Mouse (Mus musculus) liver, embryonic 14.5 days (tissue): ENCODE data around the gene Zfp511. TPM values are rescaled to one million over a fixed set of nuclear protein-coding genes. Genes with fewer than 3 reads are reported as not detected.
A peak's percentile ranks its signal among the peaks of the same experiment; 100 is the strongest.

ENCODE experiments used
- ATAC-seq: fragments of 200-750 bp; cut with Nextera tagmentation; 2 replicates; pipeline ENCODE4 v1.8.0; 2017; ENCODE audit warnings: moderate number of reproducible peaks, mild to moderate bottlenecking, moderate library complexity; ENCODE audit not compliant: insufficient read depth
- DNase-seq, 3 experiments: peaks; one replicate each; pipeline ENCODE4 v3.0.0-alpha.2; 2012 to 2013; ENCODE audit warnings: low read depth in 3 of 3, low spot score in 3 of 3
- H3K27ac ChIP-seq: fragments of 300-500 bp; sonication (generic); 2 replicates; pipeline ENCODE4 v1.5.1; 2014; ENCODE audit warnings: moderate library complexity, mild to moderate bottlenecking, control low read depth, inconsistent platforms
- H3K27me3 ChIP-seq: fragments of 300-500 bp; sonication (generic); 2 replicates; pipeline ENCODE4 v1.6.1; 2014; ENCODE audit warnings: mild to moderate bottlenecking, low read length, moderate library complexity; ENCODE audit not compliant: control insufficient read depth, insufficient read depth
- H3K36me3 ChIP-seq: fragments of 300-500 bp; sonication (generic); replicated peaks from 2 replicates; pipeline ENCODE4 v1.6.1; 2014; ENCODE audit warnings: low read depth; ENCODE audit not compliant: control insufficient read depth, insufficient read depth
- H3K4me1 ChIP-seq, 2 experiments: fragments of 200-500 bp in 1 of 2; fragments of 300-500 bp in 1 of 2; sonication (generic) in 1 of 2; replicated peaks; 2 replicates each; pipeline ENCODE4 v1.6.1; 2012 to 2014; ENCODE audit warnings: antibody characterized with exemption in 1 of 2, inconsistent platforms in 1 of 2, low read length in 1 of 2; ENCODE audit not compliant: control insufficient read depth in 2 of 2, insufficient read depth in 2 of 2
- H3K4me2 ChIP-seq: fragments of 300-500 bp; sonication (generic); 2 replicates; pipeline ENCODE4 v1.6.1; 2014; ENCODE audit warnings: low read depth, mild to moderate bottlenecking, control low read depth, moderate library complexity
- H3K4me3 ChIP-seq, 2 experiments: fragments of 200-500 bp in 1 of 2; fragments of 300-500 bp in 1 of 2; sonication (generic) in 1 of 2; 2 replicates each; pipeline ENCODE4 v1.5.1; 2012 to 2014; ENCODE audit warnings: low read depth in 2 of 2, low read length in 2 of 2, mild to moderate bottlenecking in 2 of 2, control low read depth in 1 of 2, inconsistent platforms in 1 of 2, moderate library complexity in 1 of 2; ENCODE audit not compliant: insufficient read depth in 1 of 2
- H3K9ac ChIP-seq: fragments of 300-500 bp; sonication (generic); replicated peaks from 2 replicates; pipeline ENCODE4 v1.6.1; 2014; ENCODE audit warnings: mild to moderate bottlenecking, control low read depth, moderate library complexity
- H3K9me3 ChIP-seq: fragments of 300-500 bp; sonication (generic); 2 replicates; pipeline ENCODE4 v1.6.1; 2016; ENCODE audit warnings: low read length, mixed read lengths; ENCODE audit not compliant: control insufficient read depth
- CTCF ChIP-seq: IDR thresholded peaks from 2 replicates; pipeline ENCODE4 v1.5.1; 2016; ENCODE audit warnings: antibody characterized with exemption, low read depth, control low read depth
- EP300 ChIP-seq: IDR thresholded peaks from 2 replicates; pipeline ENCODE4 v1.6.1; 2016; ENCODE audit warnings: antibody characterized with exemption, low read depth
- WGBS: fragments of 180-500 bp; shearing (Covaris S2); extraction: QIAGEN DNeasy Blood & Tissue Kit; methylation state at CpG from one replicate; pipeline ENCODE4 v1.1.7; 2014; ENCODE audit not compliant: insufficient replicate concordance; 5-methylcytosine and 5-hydroxymethylcytosine counted together
- polyA plus RNA-seq, 2 experiments: library from polyadenylated mRNA; depleted of rRNA in 1 of 2; stranded (reverse) in 1 of 2; unstranded in 1 of 2; fragments of >200 nt; fragmentation: Nextera tagmentation in 1 of 2; extraction: Ambion mirVana in 1 of 2; gene quantifications; 2 replicates each; pipeline versions ENCODE4 v1.2.1 to v1.2.3; 2012 to 2014

Zfp511 gene
- polyA plus RNA-seq, 2 experiments, result 16.9 to 25.6 TPM

GRCm38 (mm10) chr7:140057413-140058407 is 21.5 kb downstream of the Zfp511 start:
- DNase-seq (no peak), ATAC-seq (no peak)
- no peak for TF ChIP-seq CTCF
- WGBS, result 3% methylated on average over 53 of the region's 53 CpGs
- peak overlapping the region; percentile 37 for H3K4me2 ChIP-seq
- no peaks in the 10 kb centered on the region for H3K36me3 ChIP-seq
- H3K9ac ChIP-seq, result no peak overlapping the region
- H3K27ac ChIP-seq, result no peak overlapping the region
- H3K4me3 ChIP-seq, result no peak overlapping the region
- no peaks in the 10 kb centered on the region for H3K4me1 ChIP-seq
- H3K9me3 ChIP-seq, result no peaks in the 10 kb centered on the region
- peaks cover 70% of the 10 kb centered on the region for H3K27me3 ChIP-seq

GRCm38 (mm10) chr7:140058528-140058927 is 22.3 kb downstream of the Zfp511 start:
- DNase-seq (no peak), ATAC-seq (no peak)
- no peak overlapping the region for H3K4me2 ChIP-seq
- H3K27ac ChIP-seq, result no peak overlapping the region
- no peaks in the 10 kb centered on the region for H3K9me3 ChIP-seq
- TF ChIP-seq EP300 (no peak), CTCF (no peak)
- H3K36me3 ChIP-seq, result no peaks in the 10 kb centered on the region
- H3K9ac ChIP-seq, result no peak overlapping the region
- H3K4me1 ChIP-seq, result no peaks in the 10 kb centered on the region
- peaks cover 69% of the 10 kb centered on the region for H3K27me3 ChIP-seq
- WGBS, result 19% methylated on average over 7 of the region's 7 CpGs
- H3K4me3 ChIP-seq, result no peak overlapping the region

DNA sequence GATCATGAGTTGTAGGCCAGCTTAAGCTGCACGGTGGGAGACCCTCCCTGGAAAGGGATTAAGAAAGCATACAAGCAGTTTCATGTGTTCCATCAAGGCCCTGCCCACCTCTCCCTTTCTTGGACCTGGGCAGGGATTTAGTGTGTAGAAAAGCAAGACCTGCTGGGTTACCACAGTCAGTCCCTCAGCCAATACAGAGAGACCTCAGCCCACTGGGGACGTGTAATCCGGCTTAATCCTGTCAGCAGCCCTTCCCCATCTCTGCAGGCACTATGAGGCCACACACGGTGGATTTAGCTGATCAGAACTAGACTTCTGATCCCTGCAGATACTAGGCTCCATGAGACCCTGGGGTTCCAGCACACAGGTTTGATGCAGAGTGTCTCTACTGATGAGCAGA is 23.4 kb downstream of the Zfp511 start:
- no peak for ATAC-seq
- DNase-seq, result no peak
- Histone ChIP-seq H3K4me1 (no peaks in the 10 kb centered on the region), H3K4me2 (no peak overlapping the region), H3K27me3 (peaks cover 69% of the 10 kb centered on the region), H3K36me3 (no peaks in the 10 kb centered on the region), H3K9ac (no peak overlapping the region), H3K4me3 (no peak overlapping the region), H3K27ac (no peak overlapping the region), H3K9me3 (no peaks in the 10 kb centered on the region)
- TF ChIP-seq EP300 (no peak), CTCF (no peak)
- 17% methylated on average over 4 of the region's 4 CpGs for WGBS

- Histone ChIP-seq H3K27me3 (peaks cover 67% of the 10 kb centered on the region), H3K4me3 (no peak overlapping the region), H3K4me1 (no peaks in the 10 kb centered on the region), H3K9ac (no peak overlapping the region), H3K9me3 (no peaks in the 10 kb centered on the region), H3K4me2 (no peak overlapping the region; the same call in 1 of the 2 replicates), H3K27ac (no peak overlapping the region), H3K36me3 (no peaks in the 10 kb centered on the region)
- 3% methylated on average over 47 of the region's 47 CpGs for WGBS
- ATAC-seq (no peak), DNase-seq (no peak)
- TF ChIP-seq EP300 (no peak), CTCF (no peak)
Observed at GRCm38 (mm10) chr7:140060936-140061831, 25.0 kb downstream of the Zfp511 start.

GRCm38 (mm10) chr7:140061832-140062130 is 25.6 kb downstream of the Zfp511 start:
- peaks cover 61% of the 10 kb centered on the region for H3K27me3 ChIP-seq
- TF ChIP-seq EP300 (no peak), CTCF (no peak)
- DNase-seq (no peak), ATAC-seq (no peak)
- no peak overlapping the region for H3K4me2 ChIP-seq
- H3K4me1 ChIP-seq, result no peaks in the 10 kb centered on the region
- H3K9me3 ChIP-seq, result no peaks in the 10 kb centered on the region
- no peaks in the 10 kb centered on the region for H3K36me3 ChIP-seq
- H3K27ac ChIP-seq, result no peak overlapping the region
- H3K9ac ChIP-seq, result no peak overlapping the region
- WGBS, result 6% methylated on average over 6 of the region's 6 CpGs
- no peak overlapping the region for H3K4me3 ChIP-seq
